Mouse (Mus musculus): ENCODE results near the gene Gnb3. TPM values are rescaled to one million over a fixed set of nuclear protein-coding genes. Genes with fewer than 3 reads are reported as not detected.
A peak's percentile ranks its signal among the peaks of the same experiment; 100 is the strongest.
"Not testable (repeated sequence)": the region's sequence is repeated elsewhere in the genome, so short reads cannot be mapped to it uniquely, and the experiment has no call there.

Gene Gnb3
- polyA plus RNA-seq, 1 experiment from 2014 or later: 0.46 TPM

DNA sequence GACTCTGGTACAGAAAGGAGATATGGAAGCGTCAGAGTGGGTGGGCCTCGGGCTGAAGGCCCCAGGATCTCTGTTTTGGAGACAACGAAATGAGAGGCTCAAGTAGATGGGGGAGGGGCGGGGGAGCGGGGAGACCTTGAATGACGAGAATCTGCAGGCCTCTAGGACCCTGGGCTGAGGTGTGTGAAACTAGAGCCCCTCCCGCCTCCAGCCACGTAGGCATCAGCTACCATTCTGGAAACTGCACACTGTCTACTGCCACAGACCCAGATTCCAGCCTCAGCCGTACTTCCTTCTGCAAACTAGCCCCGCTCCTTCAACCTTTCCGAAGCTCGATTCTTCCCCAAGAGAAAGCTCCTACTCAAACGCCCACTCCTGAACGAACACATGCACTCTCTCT lies 16.2 kb upstream of the Gnb3 start:
- H3K27me3 ChIP-seq: no peaks in the 10 kb centered on the region
- peak overlapping the region; percentile 97 for H3K9ac ChIP-seq
- peak overlapping the region; percentile 77 for H3K4me3 ChIP-seq
- WGBS: 6% methylated on average over 13 of the region's 14 CpGs
- peak overlapping the region; percentile 76 for H3K4me2 ChIP-seq
- no peaks in the 10 kb centered on the region for H3K9me3 ChIP-seq (replicated peaks)
- H3K27ac ChIP-seq: peak overlapping the region; percentile 97
- H3K36me3 ChIP-seq (ENCODE audit: poor library complexity, severe bottlenecking): peaks cover 24% of the 10 kb centered on the region
- peak; percentile 52 for ATAC-seq
- H3K4me1 ChIP-seq: peaks cover 53% of the 10 kb centered on the region

DNA sequence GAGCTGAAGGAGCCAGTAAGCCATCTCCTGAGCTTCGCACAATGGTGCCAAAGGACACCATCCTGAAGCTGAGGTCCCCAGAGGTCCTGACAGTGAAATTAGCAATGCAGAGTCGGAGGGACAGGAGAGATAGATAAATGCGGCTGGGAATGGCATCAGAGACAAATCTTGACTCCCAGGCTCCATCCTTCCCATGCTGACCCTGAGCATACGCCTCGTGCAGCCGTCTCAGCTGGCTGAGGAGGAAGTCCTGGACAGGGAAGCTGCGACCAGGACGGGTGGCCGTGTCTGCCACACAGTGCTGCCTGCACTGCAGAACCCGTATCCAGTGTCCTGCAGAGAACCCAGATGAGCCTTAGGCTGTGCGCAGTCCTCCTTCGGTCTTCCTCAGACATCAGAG lies 14.6 kb upstream of the Gnb3 start:
- no peaks in the 10 kb centered on the region for H3K27me3 ChIP-seq
- H3K4me2 ChIP-seq: no peak overlapping the region
- H3K36me3 ChIP-seq (ENCODE audit: poor library complexity, severe bottlenecking): peaks cover 18% of the 10 kb centered on the region
- H3K4me1 ChIP-seq: peaks cover 36% of the 10 kb centered on the region
- H3K4me3 ChIP-seq: no peak overlapping the region
- no peaks in the 10 kb centered on the region for H3K9me3 ChIP-seq (replicated peaks)
- 79% methylated on average over 12 of the region's 12 CpGs for WGBS
- H3K27ac ChIP-seq: no peak overlapping the region; the same call in 1 of the 2 replicates
- no peak for ATAC-seq
- no peak overlapping the region for H3K9ac ChIP-seq

DNA sequence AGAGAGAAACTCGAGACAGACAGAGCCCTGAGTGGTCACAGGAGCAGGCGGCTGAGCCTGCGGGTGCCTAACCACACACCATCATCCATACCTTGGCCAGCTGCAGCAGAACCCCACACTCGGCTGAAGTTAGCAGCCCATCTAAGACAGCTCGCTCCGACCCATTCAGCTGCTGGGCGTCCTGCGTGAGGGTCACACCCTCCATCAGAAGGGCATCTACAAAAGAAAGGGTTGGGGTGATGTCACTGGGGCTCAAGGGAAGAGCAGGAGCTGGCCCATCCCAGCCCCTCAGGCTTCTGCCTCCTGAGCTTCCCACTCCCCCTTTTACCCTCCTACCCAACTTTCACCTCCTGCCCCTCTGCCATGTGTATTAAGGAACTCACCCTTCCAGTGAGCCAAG lies 10.5 kb upstream of the Gnb3 start:
- Histone ChIP-seq H3K27me3 (no peaks in the 10 kb centered on the region), H3K4me3 (no peak overlapping the region), H3K9me3 (replicated peaks) (no peaks in the 10 kb centered on the region), H3K27ac (no peak overlapping the region), H3K4me2 (no peak overlapping the region), H3K36me3 (ENCODE audit: poor library complexity, severe bottlenecking) (peaks cover 32% of the 10 kb centered on the region), H3K9ac (no peak overlapping the region), H3K4me1 (peaks cover 14% of the 10 kb centered on the region)
- 70% methylated on average over 8 of the region's 8 CpGs for WGBS
- no peak for ATAC-seq

DNA sequence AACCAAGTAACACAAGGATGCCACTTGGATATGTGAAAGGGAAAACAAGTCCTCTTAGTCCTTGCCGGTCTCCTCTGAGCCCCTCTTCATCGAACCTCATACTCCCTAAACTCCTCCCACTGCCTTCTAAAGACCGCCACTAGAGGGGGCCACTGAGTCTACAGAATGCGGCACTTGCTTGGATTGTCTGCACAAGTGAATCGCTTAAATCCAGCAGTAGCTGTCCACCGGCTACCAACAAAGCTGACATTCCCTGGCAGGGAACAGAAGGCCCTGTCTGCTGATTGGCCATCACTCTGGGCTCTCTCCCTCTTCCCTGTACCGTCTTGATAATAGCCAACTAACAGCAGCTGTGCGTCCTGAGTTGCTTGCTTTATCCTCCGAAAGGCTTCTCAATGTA lies 7.2 kb upstream of the Gnb3 start:
- H3K9ac ChIP-seq: no peak overlapping the region
- no peaks in the 10 kb centered on the region for H3K9me3 ChIP-seq (replicated peaks)
- 4% methylated on average over 9 of the region's 9 CpGs for WGBS
- H3K4me1 ChIP-seq: peaks cover 5% of the 10 kb centered on the region; the same call in 1 of the 2 replicates
- no peak overlapping the region for H3K4me3 ChIP-seq
- ATAC-seq: peak; percentile 96
- no peaks in the 10 kb centered on the region for H3K27me3 ChIP-seq
- H3K36me3 ChIP-seq (ENCODE audit: poor library complexity, severe bottlenecking): peaks cover 35% of the 10 kb centered on the region
- H3K27ac ChIP-seq: peak overlapping the region; percentile 49
- H3K4me2 ChIP-seq: peak overlapping the region; percentile 34; the same call in 1 of the 2 replicates

DNA sequence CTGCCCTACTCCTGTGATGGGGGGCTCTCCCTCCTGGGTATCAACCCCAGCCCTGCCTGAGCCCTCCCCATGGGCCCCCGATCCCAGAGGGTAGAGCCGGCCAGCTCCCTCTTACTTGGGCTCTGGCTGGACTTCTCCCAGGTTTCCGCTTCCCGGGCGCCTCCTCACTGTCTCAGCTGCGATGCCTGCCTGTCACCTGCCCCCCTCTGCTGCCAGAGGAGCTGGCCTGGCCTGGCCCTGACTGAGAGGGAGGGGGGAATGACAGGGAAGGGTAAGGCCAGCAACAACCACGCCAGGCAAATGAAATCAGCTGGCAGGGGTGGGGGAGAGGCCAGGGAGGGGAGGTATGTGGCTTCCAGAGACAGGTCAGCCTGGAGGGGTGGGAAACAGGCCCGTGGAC lies 270 bp downstream of the Gnb3 start:
- Histone ChIP-seq H3K27me3 (no peaks in the 10 kb centered on the region), H3K27ac (0 out of 2 replicates have a peak overlapping the region, but pooled peaks have one; percentile 8), H3K4me2 (no peak overlapping the region), H3K4me1 (peaks cover 15% of the 10 kb centered on the region), H3K9me3 (replicated peaks) (no peaks in the 10 kb centered on the region), H3K36me3 (ENCODE audit: poor library complexity, severe bottlenecking) (peaks cover 25% of the 10 kb centered on the region), H3K4me3 (no peak overlapping the region), H3K9ac (peak overlapping the region; percentile 45)
- WGBS: 16% methylated on average over 8 of the region's 8 CpGs
- ATAC-seq: peak; percentile 20; the same call in 1 of the 2 replicates

DNA sequence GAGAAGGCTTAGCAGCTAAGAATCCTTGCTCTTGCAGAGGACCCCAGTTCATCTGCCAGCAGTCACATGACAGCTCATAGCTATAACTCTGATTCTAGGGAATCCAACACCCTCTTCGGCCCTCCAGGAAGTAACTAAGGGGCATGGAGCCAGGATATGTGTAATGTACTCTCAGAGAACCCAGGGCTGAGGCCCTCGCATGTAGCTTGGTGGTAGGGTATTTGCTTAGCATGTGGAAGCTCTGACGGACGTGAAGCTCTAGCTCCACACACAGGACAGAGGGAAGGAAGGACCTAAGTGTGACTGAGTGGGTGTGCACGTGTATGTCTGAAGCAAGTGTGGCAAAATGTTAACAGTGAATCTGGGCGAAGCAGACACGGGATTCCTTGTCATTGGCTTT lies 3.7 kb downstream of the Gnb3 start:
- H3K4me2 ChIP-seq: no peak overlapping the region
- 83% methylated on average over 7 of the region's 7 CpGs for WGBS

DNA sequence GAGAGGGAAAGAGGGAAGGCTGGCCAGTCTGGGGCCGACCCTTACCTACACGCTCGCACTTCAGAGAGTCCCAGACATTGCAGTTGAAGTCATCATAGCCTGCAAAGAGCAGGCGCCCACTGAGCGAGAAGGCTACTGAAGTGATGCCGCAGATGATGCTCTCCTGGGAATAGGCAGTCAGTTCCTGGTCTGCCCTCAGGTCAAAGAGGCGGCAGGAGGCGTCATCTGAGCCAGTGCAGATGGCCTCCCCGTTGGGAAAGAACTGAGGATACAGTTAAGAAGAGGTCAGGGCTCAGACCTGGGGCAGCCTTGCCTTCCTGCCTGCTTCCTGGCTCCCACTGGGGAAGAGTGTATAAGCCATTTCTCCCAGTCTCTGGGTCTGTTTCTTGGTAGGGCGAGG lies 4.5 kb downstream of the Gnb3 start:
- Histone ChIP-seq H3K27me3 (no peaks in the 10 kb centered on the region), H3K9ac (0 out of 2 replicates have a peak overlapping the region, but pooled peaks have one; percentile 2), H3K4me3 (no peak overlapping the region), H3K27ac (no peak overlapping the region), H3K36me3 (ENCODE audit: poor library complexity, severe bottlenecking) (peaks cover 42% of the 10 kb centered on the region), H3K4me2 (no peak overlapping the region), H3K4me1 (peaks cover 41% of the 10 kb centered on the region), H3K9me3 (replicated peaks) (no peaks in the 10 kb centered on the region)
- ATAC-seq: no peak
- 69% methylated on average over 10 of the region's 10 CpGs for WGBS

More for the DNA sequence above, 3.7 kb downstream of the Gnb3 start:
- Histone ChIP-seq H3K4me3 (no peak overlapping the region), H3K4me1 (peaks cover 37% of the 10 kb centered on the region), H3K9ac (no peak overlapping the region), H3K36me3 (ENCODE audit: poor library complexity, severe bottlenecking) (peaks cover 43% of the 10 kb centered on the region), H3K27ac (no peak overlapping the region), H3K27me3 (no peaks in the 10 kb centered on the region), H3K9me3 (replicated peaks) (no peaks in the 10 kb centered on the region)
- no peak for ATAC-seq

DNA sequence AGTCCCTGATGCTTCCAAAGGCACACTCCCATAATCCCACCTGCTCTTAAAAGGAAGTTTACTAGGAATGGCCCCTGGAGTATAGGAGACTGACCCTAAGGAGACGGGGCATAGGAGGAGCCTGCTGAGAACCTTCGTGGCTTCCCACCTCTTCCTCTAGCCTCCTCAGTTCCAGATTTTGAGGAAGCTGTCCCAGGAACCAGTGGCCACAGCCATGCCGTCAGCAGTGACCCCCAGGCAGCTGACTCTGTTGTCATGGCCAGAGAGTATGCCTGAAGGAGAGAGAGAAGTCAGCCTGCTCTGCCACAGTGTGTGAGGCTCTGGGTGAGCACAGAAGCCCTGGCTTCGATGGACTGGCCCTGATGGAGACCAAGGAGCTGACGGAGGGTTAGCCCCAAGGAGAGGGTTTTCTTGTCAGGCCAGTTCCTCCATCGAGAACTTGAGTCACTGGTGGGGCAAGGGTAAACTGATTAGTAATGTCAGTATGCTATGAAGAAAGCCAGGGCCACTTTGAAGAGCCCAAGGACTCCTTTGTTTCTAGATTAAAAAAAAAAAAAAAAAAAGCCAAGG lies 5.5 kb downstream of the Gnb3 start:
- Histone ChIP-seq H3K4me3 (no peak overlapping the region), H3K27ac (no peak overlapping the region), H3K4me2 (no peak overlapping the region), H3K9me3 (replicated peaks) (no peaks in the 10 kb centered on the region), H3K9ac (0 out of 2 replicates have a peak overlapping the region, but pooled peaks have one; percentile 6), H3K36me3 (ENCODE audit: poor library complexity, severe bottlenecking) (peaks cover 42% of the 10 kb centered on the region), H3K4me1 (peaks cover 36% of the 10 kb centered on the region), H3K27me3 (no peaks in the 10 kb centered on the region)
- no peak for ATAC-seq
- 91% methylated on average over 6 of the region's 6 CpGs for WGBS

DNA sequence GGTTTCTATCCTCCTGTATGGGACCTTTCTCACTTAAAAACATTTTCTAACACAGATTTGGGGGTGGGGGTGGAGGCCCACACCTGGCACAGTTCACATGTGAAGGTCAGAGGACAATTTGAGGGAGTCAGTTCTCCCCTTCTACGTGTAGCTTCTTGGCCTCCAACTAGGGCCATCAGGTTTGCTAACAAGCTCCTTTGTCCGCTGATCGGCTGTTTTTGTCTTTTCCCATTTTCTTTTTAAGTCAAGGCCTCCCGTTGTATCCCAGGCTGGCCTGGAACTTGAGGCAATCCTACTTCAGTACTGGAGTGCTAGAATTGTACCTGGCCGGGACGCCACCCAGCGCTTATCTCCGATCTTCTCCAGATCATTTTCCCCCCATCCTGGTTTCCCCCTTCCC lies 8.4 kb downstream of the Gnb3 start:
- Histone ChIP-seq H3K9ac (0 out of 2 replicates have a peak overlapping the region, but pooled peaks have one; percentile 41), H3K36me3 (ENCODE audit: poor library complexity, severe bottlenecking) (peaks cover 44% of the 10 kb centered on the region), H3K27ac (no peak overlapping the region), H3K4me3 (peak overlapping the region; percentile 56; the same call in 1 of the 2 replicates), H3K9me3 (replicated peaks) (no peaks in the 10 kb centered on the region), H3K27me3 (no peaks in the 10 kb centered on the region), H3K4me1 (peaks cover 51% of the 10 kb centered on the region), H3K4me2 (peak overlapping the region; percentile 80)
- 90% methylated on average over 8 of the region's 8 CpGs for WGBS
- ATAC-seq: no peak

DNA sequence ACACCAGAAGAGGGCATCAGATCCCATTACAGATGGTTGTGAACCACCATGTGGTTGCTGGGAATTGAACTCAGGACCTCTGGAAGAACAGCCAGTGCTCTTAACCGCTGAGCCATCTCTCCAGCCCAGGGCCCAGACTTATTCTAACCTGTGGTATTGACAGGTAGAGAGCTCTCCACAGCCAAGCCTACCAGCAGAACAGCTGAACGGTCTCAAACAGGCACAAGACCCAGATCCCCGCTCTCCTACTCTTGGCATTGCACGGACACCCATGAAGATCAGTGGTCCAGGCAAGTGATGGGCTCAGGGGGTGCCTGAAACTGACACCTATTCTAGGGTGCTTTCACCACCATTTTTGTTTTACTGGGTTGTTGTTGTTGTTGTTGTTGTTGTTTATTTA lies 8.9 kb downstream of the Gnb3 start:
- Histone ChIP-seq H3K4me2 (peak overlapping the region; percentile 80), H3K4me1 (peaks cover 51% of the 10 kb centered on the region), H3K4me3 (peak overlapping the region; percentile 56), H3K9ac (peak overlapping the region; percentile 41; the same call in 1 of the 2 replicates), H3K36me3 (ENCODE audit: poor library complexity, severe bottlenecking) (peaks cover 47% of the 10 kb centered on the region)
- WGBS: 94% methylated on average over 4 of the region's 4 CpGs
- ATAC-seq; H3K27me3 ChIP-seq; H3K27ac ChIP-seq; H3K9me3 ChIP-seq (replicated peaks): not testable (repeated sequence)

DNA sequence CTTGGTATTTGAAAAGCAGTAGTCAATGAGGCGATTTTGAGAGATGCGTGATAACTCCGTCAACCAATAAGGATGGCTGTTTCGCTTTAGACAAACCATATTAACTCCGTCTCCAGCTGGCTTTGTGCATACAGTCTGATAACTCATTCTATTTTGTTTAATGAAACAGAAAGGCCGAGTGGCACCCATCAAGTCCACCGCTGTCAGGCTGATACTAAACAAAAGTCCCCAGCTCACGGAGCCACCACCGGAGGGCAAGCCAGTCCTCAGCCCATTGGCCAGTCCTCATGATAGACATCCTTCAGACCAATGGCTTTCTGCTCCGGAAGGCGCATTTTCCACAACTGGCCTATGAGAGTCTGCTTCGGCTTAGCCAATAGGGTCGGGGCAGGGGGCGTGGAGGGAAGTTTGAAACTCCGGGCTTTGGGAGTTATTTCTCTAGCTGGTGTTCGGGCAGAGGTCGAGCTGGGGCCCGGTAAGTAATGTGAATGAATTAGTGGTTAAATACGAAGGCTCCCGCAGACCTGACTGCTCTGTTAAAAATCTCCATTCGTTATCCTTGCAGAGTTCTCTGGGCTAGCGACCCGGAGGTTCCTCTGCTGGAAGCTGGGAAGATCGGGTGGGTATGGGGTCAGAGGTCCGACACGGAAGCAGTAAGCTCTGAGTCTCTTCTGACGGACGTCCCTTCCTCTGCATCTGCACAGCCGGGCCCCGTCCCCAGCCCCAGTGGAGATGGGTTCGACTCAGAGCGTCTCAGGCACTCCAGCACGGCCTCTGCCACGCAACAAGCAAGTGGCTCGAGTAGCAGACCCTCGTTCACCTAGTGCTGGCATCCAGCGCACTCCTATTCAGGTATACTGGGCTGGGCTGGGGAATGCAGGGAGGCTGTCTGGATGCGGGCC lies 10.0 kb downstream of the Gnb3 start:
- peak; percentile 88 for ATAC-seq
- Histone ChIP-seq H3K9ac (peak overlapping the region; percentile 84), H3K36me3 (ENCODE audit: poor library complexity, severe bottlenecking) (peaks cover 51% of the 10 kb centered on the region), H3K4me3 (peak overlapping the region; percentile 56), H3K27ac (peak overlapping the region; percentile 89), H3K9me3 (replicated peaks) (no peaks in the 10 kb centered on the region), H3K4me1 (peaks cover 51% of the 10 kb centered on the region), H3K4me2 (peak overlapping the region; percentile 80), H3K27me3 (no peaks in the 10 kb centered on the region)
- under 1% methylated on average over 38 of the region's 38 CpGs for WGBS
